Mouse (Mus musculus) kidney, adult 2 months (tissue): ENCODE results near the gene Tmcc1. TPM values are rescaled to one million over a fixed set of nuclear protein-coding genes. Genes with fewer than 3 reads are reported as not detected.

ENCODE experiments used
- DNase-seq: peaks from one replicate; pipeline ENCODE4 v3.0.0; 2021
- H3K27ac ChIP-seq: fragments of 200-500 bp; 2 replicates; pipeline ENCODE4 v1.5.1; 2012; ENCODE audit warnings: low read depth, low read length, control low read depth, inconsistent platforms; ENCODE audit not compliant: insufficient read depth
- H3K27me3 ChIP-seq: fragments of 200-500 bp; replicated peaks from 2 replicates; pipeline ENCODE4 v1.6.1; 2012; ENCODE audit warnings: mild to moderate bottlenecking, moderate library complexity, low read length, inconsistent platforms; ENCODE audit not compliant: control insufficient read depth, insufficient read depth
- H3K36me3 ChIP-seq: fragments of 200-500 bp; 2 replicates; pipeline ENCODE4 v1.6.1; 2012; ENCODE audit warnings: mild to moderate bottlenecking, moderate library complexity, low read length, inconsistent platforms; ENCODE audit not compliant: control insufficient read depth, insufficient read depth
- H3K4me1 ChIP-seq: fragments of 200-500 bp; 2 replicates; pipeline ENCODE4 v1.6.1; 2011; ENCODE audit warnings: low read length; ENCODE audit not compliant: control insufficient read depth, insufficient read depth
- H3K4me3 ChIP-seq: fragments of 200-500 bp; 2 replicates; pipeline ENCODE4 v1.5.1; 2011; ENCODE audit warnings: mild to moderate bottlenecking, low read depth, low read length, control low read depth; ENCODE audit not compliant: insufficient read depth
- CTCF ChIP-seq: fragments of 200-500 bp; conservative IDR thresholded peaks from 2 replicates; pipeline ENCODE4 v1.5.1; 2011; ENCODE audit warnings: low read depth, mild to moderate bottlenecking, control low read depth, low read length, moderate library complexity, mixed read lengths; ENCODE audit not compliant: insufficient read depth, insufficient read length
- POLR2A ChIP-seq: fragments of 200-500 bp; IDR thresholded peaks from one replicate; pipeline ENCODE4 v1.6.1; 2011; ENCODE audit warnings: low read depth, low read length, control low read depth
- WGBS: fragments of 180-500 bp; shearing (Covaris S2); methylation state at CpG from one replicate; pipeline ENCODE4 v1.1.7; 2018; 5-methylcytosine and 5-hydroxymethylcytosine counted together
- polyA plus RNA-seq: library from polyadenylated mRNA; depleted of rRNA; stranded (reverse); fragments of >200 nt; gene quantifications from 2 replicates; pipeline ENCODE4 v1.2.3, GENCODE M21; 2012

The Tmcc1 gene
- polyA plus RNA-seq, 1 experiment: 10.1 TPM

- no peak overlapping the region for H3K4me3 ChIP-seq
- no peak for DNase-seq
- peaks cover 4% of the 10 kb centered on the region; the same call in 1 of the 2 replicates for H3K4me1 ChIP-seq
- TF ChIP-seq CTCF (no peak), POLR2A (no peak)
- no peaks in the 10 kb centered on the region for H3K36me3 ChIP-seq
- H3K27ac ChIP-seq: no peak overlapping the region
- 100% methylated on average over 2 of the region's 2 CpGs for WGBS
- no peaks in the 10 kb centered on the region for H3K27me3 ChIP-seq
Observed at GRCm38 (mm10) chr6:115999227-115999626, 194.1 kb downstream of the Tmcc1 start.

- peak overlapping the region; percentile 4; the same call in 1 of the 2 replicates for H3K27ac ChIP-seq
- DNase-seq: no peak
Observed at GRCm38 (mm10) chr6:115998758-115999157, 194.5 kb downstream of the Tmcc1 start.

GRCm38 (mm10) chr6:115997726-115998311 is 195.5 kb downstream of the Tmcc1 start:
- Histone ChIP-seq H3K4me3 (no peak overlapping the region), H3K27ac (peak overlapping the region; percentile 4; the same call in 1 of the 2 replicates), H3K4me1 (peaks cover 4% of the 10 kb centered on the region; the same call in 1 of the 2 replicates), H3K27me3 (no peaks in the 10 kb centered on the region), H3K36me3 (no peaks in the 10 kb centered on the region)
- DNase-seq: no peak
- 28% methylated on average over 3 of the region's 3 CpGs for WGBS
- TF ChIP-seq POLR2A (no peak), CTCF (no peak)

More at GRCm38 (mm10) chr6:115998758-115999157, 194.5 kb downstream of the Tmcc1 start:
- H3K4me1 ChIP-seq: peaks cover 4% of the 10 kb centered on the region; the same call in 1 of the 2 replicates
- no peak overlapping the region for H3K4me3 ChIP-seq
- WGBS: 87% methylated on average over 7 of the region's 7 CpGs
- H3K36me3 ChIP-seq: no peaks in the 10 kb centered on the region
- H3K27me3 ChIP-seq: no peaks in the 10 kb centered on the region
- TF ChIP-seq CTCF (no peak), POLR2A (no peak)

GRCm38 (mm10) chr6:115996171-115996851 is 197.0 kb downstream of the Tmcc1 start:
- DNase-seq: peak; percentile 91
- Histone ChIP-seq H3K4me1 (peaks cover 4% of the 10 kb centered on the region; the same call in 1 of the 2 replicates), H3K27me3 (no peaks in the 10 kb centered on the region), H3K4me3 (no peak overlapping the region), H3K36me3 (no peaks in the 10 kb centered on the region), H3K27ac (peak overlapping the region; percentile 85)
- 41% methylated on average over 6 of the region's 6 CpGs for WGBS
- TF ChIP-seq POLR2A (no peak), CTCF (peak; percentile 37)

- H3K36me3 ChIP-seq: no peaks in the 10 kb centered on the region
- peaks cover 4% of the 10 kb centered on the region; the same call in 1 of the 2 replicates for H3K4me1 ChIP-seq
- TF ChIP-seq POLR2A (no peak), CTCF (no peak)
- no peaks in the 10 kb centered on the region for H3K27me3 ChIP-seq
- peak; percentile 52 for DNase-seq
- H3K4me3 ChIP-seq: no peak overlapping the region
- peak overlapping the region; percentile 85 for H3K27ac ChIP-seq
- WGBS: 46% methylated on average over 4 of the region's 4 CpGs
Observed at GRCm38 (mm10) chr6:115995531-115995941, 197.8 kb downstream of the Tmcc1 start.

- 2% methylated on average over 49 of the region's 51 CpGs for WGBS
- TF ChIP-seq CTCF (no peak), POLR2A (peak; percentile 53)
- H3K27ac ChIP-seq: peak within 1 kb of the TSS; percentile 88
- H3K36me3 ChIP-seq: no peaks in the 10 kb centered on the region
- H3K4me3 ChIP-seq: peak within 1 kb of the TSS; percentile 76
- DNase-seq: peak; percentile 98
- H3K27me3 ChIP-seq: no peaks in the 10 kb centered on the region
- peaks cover 4% of the 10 kb centered on the region; the same call in 1 of the 2 replicates for H3K4me1 ChIP-seq
Observed at GRCm38 (mm10) chr6:115994877-115995520, 198.3 kb downstream of the Tmcc1 start, which contains the start of gene Plxnd1. Plxnd1 (minus strand) TSS chr6:115995005.
